8 mouse cellular contexts compared by ENCODE assay signal in the genomic region with DNA sequence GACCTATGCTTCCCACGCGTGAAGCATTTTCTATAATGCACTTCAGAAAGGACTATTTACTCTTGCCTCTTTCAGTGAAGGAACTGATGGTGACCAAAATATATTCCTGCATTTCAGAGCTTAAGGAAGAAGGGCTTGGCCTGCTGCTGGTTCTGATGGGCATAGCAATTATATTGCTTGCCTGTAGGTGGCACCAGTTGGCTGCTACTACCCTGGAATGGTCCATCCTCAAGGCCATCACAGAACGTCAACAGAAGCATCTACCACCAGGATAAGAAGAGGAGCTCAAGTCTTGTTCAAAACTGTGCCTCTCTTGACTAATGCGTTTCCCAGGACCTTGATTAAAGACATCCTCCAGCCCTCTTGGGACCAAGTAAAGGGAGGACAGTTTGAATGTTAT.
DNase-seq lines count a peak whose midpoint lies in the region; ATAC-seq lines count a peak whose summit lies in the region.

No protein-coding gene starts in this region.

- H3K4me2 ChIP-seq in heart, embryonic 11.5 days = no peak overlapping the region
- no peak overlapping the region for H3K4me2 ChIP-seq in midbrain, embryonic 14.5 days (ENCODE audit: low read length)

- H3K4me1 ChIP-seq in heart, embryonic 11.5 days (ENCODE audit: control insufficient read depth, insufficient read depth, low read length) = no peaks in the 10 kb centered on the region
- H3K4me1 ChIP-seq in midbrain, embryonic 14.5 days (ENCODE audit: control insufficient read depth, insufficient read depth, low read length) = 0 out of 2 replicates have a peak, but pooled peaks cover 5% of the 10 kb centered on the region

- intact Hi-C loops in heart, postnatal 14 days (cut with DNase I) = loop anchor here (2.0 to 10.0 kb wide), 4 partner anchors 77 to 1209 kb away; no protein-coding TSS in a partner anchor

- H3K27me3 ChIP-seq in heart, embryonic 11.5 days (ENCODE audit: control insufficient read depth, insufficient read depth, low read length) = no peaks in the 10 kb centered on the region
- H3K27me3 ChIP-seq in splenic B cell, adult 2 months (ENCODE audit: control insufficient read depth, insufficient read depth, low read length, poor library complexity, severe bottlenecking) = no peaks in the 10 kb centered on the region
- H3K27me3 ChIP-seq in midbrain, embryonic 14.5 days (ENCODE audit: control insufficient read depth, insufficient read depth, low read length) = no peaks in the 10 kb centered on the region

- no peak overlapping the region for H3K9ac ChIP-seq in heart, embryonic 11.5 days (ENCODE audit: low read depth, low read length)
- no peak overlapping the region for H3K9ac ChIP-seq in midbrain, embryonic 14.5 days (replicated peaks; ENCODE audit: low read length)

- no peaks in the 10 kb centered on the region for H3K9me3 ChIP-seq in heart, embryonic 11.5 days (replicated peaks; ENCODE audit: control insufficient read depth, low read length)
- no peaks in the 10 kb centered on the region for H3K9me3 ChIP-seq in midbrain, embryonic 14.5 days (ENCODE audit: control insufficient read depth, low read length)

- H3K27ac ChIP-seq in heart, embryonic 11.5 days (ENCODE audit: low read depth, low read length) = no peak overlapping the region
- no peak overlapping the region for H3K27ac ChIP-seq in midbrain, embryonic 14.5 days (replicated peaks; ENCODE audit: low read depth, low read length)

- no peak overlapping the region for H3K4me3 ChIP-seq in heart, embryonic 11.5 days (ENCODE audit: low read depth, low read length)
- H3K4me3 ChIP-seq in midbrain, embryonic 14.5 days (replicated peaks; ENCODE audit: low read depth, low read length) = no peak overlapping the region

- 29% methylated on average over 4 of the region's 4 CpGs for WGBS in heart, embryonic 11.5 days (ENCODE audit: insufficient replicate concordance)
- 55% methylated on average over 4 of the region's 4 CpGs for WGBS in midbrain, embryonic 14.5 days

- no peaks in the 10 kb centered on the region for H3K36me3 ChIP-seq in heart, embryonic 11.5 days (ENCODE audit: control insufficient read depth, insufficient read depth, low read length)
- H3K36me3 ChIP-seq in splenic B cell, adult 2 months (ENCODE audit: control insufficient read depth, insufficient read depth, low read length, poor library complexity, severe bottlenecking) = no peaks in the 10 kb centered on the region
- no peaks in the 10 kb centered on the region for H3K36me3 ChIP-seq in midbrain, embryonic 14.5 days (ENCODE audit: control insufficient read depth, insufficient read depth, low read length)

- ATAC-seq in heart, embryonic 11.5 days (replicated peaks; ENCODE audit: insufficient number of reproducible peaks, low FRiP score, low TSS enrichment) = no peak
- ATAC-seq in midbrain, embryonic 14.5 days (ENCODE audit: low FRiP score, low TSS enrichment) = no peak

- peak; percentile 29 to 50 for DNase-seq in heart, postnatal 14 days
- DNase-seq in 3T3-L1 (ENCODE audit: low read depth, low spot score) (peak; percentile 63), R1 (ENCODE audit: low read depth, low spot score) (peak; percentile 15)
- peak; percentile 37 to 57 for DNase-seq in cerebellum, postnatal 25 days
- DNase-seq in kidney, postnatal 25 days = peak; percentile 33 to 43
- peak; percentile 4 for DNase-seq in splenic B cell, adult 2 months (ENCODE audit: low read depth, low spot score)
- no peak for DNase-seq in midbrain, embryonic 14.5 days
